In genomic region chr4:154877864-154878548, GRCm38 (mm10) we compare ENCODE assay signal across 8 mouse cellular contexts. TPM values are rescaled to one million over a fixed set of nuclear protein-coding genes. Genes with fewer than 3 reads are reported as not detected.
DNase-seq lines count a peak whose midpoint lies in the region; ATAC-seq and TF ChIP-seq lines count a peak whose summit lies in the region.

No protein-coding gene starts in this region.

- ATAC-seq in embryonic facial prominence, embryonic 14.5 days (ENCODE audit: low read depth), result peak; percentile 99
- ATAC-seq in limb, embryonic 14.5 days (ENCODE audit: low FRiP score, low read depth), result peak; percentile 98
- ATAC-seq in midbrain, postnatal 0 days (ENCODE audit: low FRiP score), result peak; percentile 95

- H3K9ac ChIP-seq in embryonic facial prominence, embryonic 14.5 days (ENCODE audit: low read depth, low read length), result peak overlapping the region; percentile 65
- H3K9ac ChIP-seq in heart, adult 2 months (ENCODE audit: low read depth, low read length), result peak overlapping the region; percentile 7
- peak overlapping the region; percentile 56 for H3K9ac ChIP-seq in limb, embryonic 14.5 days (ENCODE audit: low read depth, low read length, severe bottlenecking)
- H3K9ac ChIP-seq in midbrain, postnatal 0 days (replicated peaks; ENCODE audit: low read length, poor library complexity, severe bottlenecking), result peak overlapping the region; percentile 51; the same call in 1 of the 2 replicates

- peak; percentile 96 for DNase-seq in 3T3-L1 (ENCODE audit: low read depth, low spot score)
- peak; percentile 82 to 90 for DNase-seq in adrenal gland, postnatal 4 days (ENCODE audit: low spot score in 2 of 2)
- DNase-seq in embryonic facial prominence, embryonic 14.5 days (ENCODE audit: low spot score), result peak; percentile 98
- DNase-seq in heart, adult 2 months, result peak; percentile 90 to 93
- DNase-seq in kidney, adult 8-10 months, result peak; percentile 90 to 92
- peak; percentile 96 for DNase-seq in limb, embryonic 14.5 days (ENCODE audit: low spot score)
- peak; percentile 98 for DNase-seq in midbrain, postnatal 0 days (ENCODE audit: low spot score)
- DNase-seq in spleen, postnatal 14 days (ENCODE audit: low spot score in 2 of 2), result peak; percentile 86 to 94

- 11% methylated on average over 18 of the region's 18 CpGs for WGBS in embryonic facial prominence, embryonic 14.5 days
- 6% methylated on average over 18 of the region's 18 CpGs for WGBS in heart, adult 2 months
- WGBS in limb, embryonic 14.5 days, result 11% methylated on average over 18 of the region's 18 CpGs
- 12% methylated on average over 18 of the region's 18 CpGs for WGBS in midbrain, postnatal 0 days

- TF ChIP-seq POLR2A in heart, adult 2 months (IDR thresholded peaks at IDR 0.05; ENCODE audit: insufficient read depth, low read depth, low read length), result peak; percentile 86
- no peak for TF ChIP-seq POLR2A in limb, embryonic 14.5 days (IDR thresholded peaks at IDR 0.05; ENCODE audit: borderline replicate concordance, extremely low read depth, insufficient read depth, insufficient read length)

- H3K27me3 ChIP-seq in embryonic facial prominence, embryonic 14.5 days (replicated peaks; ENCODE audit: control insufficient read depth, insufficient read depth, low read length), result no peaks in the 10 kb centered on the region
- H3K27me3 ChIP-seq in heart, adult 2 months (ENCODE audit: control insufficient read depth, insufficient read depth, low read length), result no peaks in the 10 kb centered on the region
- no peaks in the 10 kb centered on the region for H3K27me3 ChIP-seq in limb, embryonic 14.5 days (ENCODE audit: control insufficient read depth, insufficient read depth, low read length)
- H3K27me3 ChIP-seq in midbrain, postnatal 0 days (ENCODE audit: insufficient read depth, low read length), result no peaks in the 10 kb centered on the region

- peak; percentile 75 for TF ChIP-seq CTCF in heart, adult 2 months (IDR thresholded peaks at IDR 0.05)
- peak; percentile 96 for TF ChIP-seq CTCF in midbrain, postnatal 0 days (IDR thresholded peaks at IDR 0.05)

- H3K4me1 ChIP-seq in embryonic facial prominence, embryonic 14.5 days (ENCODE audit: control insufficient read depth, insufficient read depth, low read length), result peaks cover 4% of the 10 kb centered on the region; the same call in 1 of the 2 replicates
- H3K4me1 ChIP-seq in heart, adult 2 months (ENCODE audit: control insufficient read depth, insufficient read depth, low read length), result peaks cover 7% of the 10 kb centered on the region
- H3K4me1 ChIP-seq in limb, embryonic 14.5 days (ENCODE audit: control insufficient read depth, insufficient read depth, low read length), result peaks cover 5% of the 10 kb centered on the region; the same call in 1 of the 2 replicates
- 0 out of 2 replicates have a peak, but pooled peaks cover 5% of the 10 kb centered on the region for H3K4me1 ChIP-seq in midbrain, postnatal 0 days (ENCODE audit: insufficient read depth, low read length)

- intact Hi-C loops in heart, adult 2 months (cut with DNase I), result loop anchor here (1.0 to 5.0 kb wide), 4 partner anchors 29 to 187 kb away; no protein-coding TSS in a partner anchor

- H3K27ac ChIP-seq in embryonic facial prominence, embryonic 14.5 days (replicated peaks; ENCODE audit: low read depth, low read length), result peak overlapping the region; percentile 84
- H3K27ac ChIP-seq in heart, adult 2 months, result peak overlapping the region; percentile 82
- peak overlapping the region; percentile 73 for H3K27ac ChIP-seq in limb, embryonic 14.5 days (replicated peaks; ENCODE audit: low read depth, low read length)
- peak overlapping the region; percentile 63; the same call in 1 of the 2 replicates for H3K27ac ChIP-seq in midbrain, postnatal 0 days (ENCODE audit: low read depth, low read length)

- H3K4me3 ChIP-seq in embryonic facial prominence, embryonic 14.5 days (ENCODE audit: low read depth, low read length), result peak overlapping the region; percentile 36
- peak overlapping the region; percentile 41 for H3K4me3 ChIP-seq in heart, adult 2 months
- peak overlapping the region; percentile 34 for H3K4me3 ChIP-seq in limb, embryonic 14.5 days (replicated peaks; ENCODE audit: low read length)
- H3K4me3 ChIP-seq in midbrain, postnatal 0 days (ENCODE audit: low read depth, low read length), result no peak overlapping the region

- H3K9me3 ChIP-seq in embryonic facial prominence, embryonic 14.5 days (ENCODE audit: control insufficient read depth, low read length), result no peaks in the 10 kb centered on the region
- H3K9me3 ChIP-seq in limb, embryonic 14.5 days (ENCODE audit: control insufficient read depth, low read length), result no peaks in the 10 kb centered on the region
- H3K9me3 ChIP-seq in midbrain, postnatal 0 days (ENCODE audit: low read length), result no peaks in the 10 kb centered on the region

- no peaks in the 10 kb centered on the region for H3K79me2 ChIP-seq in heart, adult 2 months (replicated peaks; ENCODE audit: control insufficient read depth, insufficient read depth, low read length)

- peak overlapping the region; percentile 61 for H3K4me2 ChIP-seq in embryonic facial prominence, embryonic 14.5 days (ENCODE audit: low read depth, low read length)
- peak overlapping the region; percentile 52 for H3K4me2 ChIP-seq in limb, embryonic 14.5 days (replicated peaks; ENCODE audit: low read depth, low read length, severe bottlenecking)
- peak overlapping the region; percentile 45 for H3K4me2 ChIP-seq in midbrain, postnatal 0 days (ENCODE audit: low read depth, low read length, poor library complexity, severe bottlenecking)

- peak; percentile 99 for TF ChIP-seq EP300 in heart, adult 2 months (IDR thresholded peaks at IDR 0.05; ENCODE audit: insufficient read depth, low read depth, low read length)

- no peaks in the 10 kb centered on the region for H3K36me3 ChIP-seq in embryonic facial prominence, embryonic 14.5 days (ENCODE audit: control insufficient read depth, insufficient read depth, low read length)
- no peaks in the 10 kb centered on the region; the same call in 1 of the 2 replicates for H3K36me3 ChIP-seq in heart, adult 2 months (ENCODE audit: control insufficient read depth, insufficient read depth, low read length)
- H3K36me3 ChIP-seq in limb, embryonic 14.5 days (ENCODE audit: control insufficient read depth, insufficient read depth, low read length), result no peaks in the 10 kb centered on the region
- H3K36me3 ChIP-seq in midbrain, postnatal 0 days (ENCODE audit: insufficient read depth, low read length), result no peaks in the 10 kb centered on the region

RNA-seq across cellular contexts. Expression of gene Mmel1, which starts 8.6 kb away (rescaled TPM):
- total RNA-seq in adrenal gland, postnatal 4 days (2021), result under 1 TPM; 0.65 to 0.76 TPM
- 0.32 and 0.45 TPM in 2 replicates for polyA plus RNA-seq in embryonic facial prominence, embryonic 14.5 days (2014; fragmentation: Nextera tagmentation; extraction: Ambion mirVana)
- not detected for total RNA-seq in heart, adult 2 months (2021)
- 0.16 TPM in 1 of 2 replicates, not detected in the other for polyA plus RNA-seq in heart, adult 2 months (2012; rRNA removed)
- polyA plus RNA-seq in limb, embryonic 14.5 days (2012; rRNA removed), result 0.11 and 0.15 TPM in 2 replicates
- 0.10 TPM in 1 of 2 replicates, not detected in the other for polyA plus RNA-seq in limb, embryonic 14.5 days (2014; fragmentation: Nextera tagmentation; extraction: Ambion mirVana)
- 0.76 and 0.82 TPM in 2 replicates for total RNA-seq in midbrain, postnatal 0 days (2014; rRNA removed)
- polyA plus RNA-seq in midbrain, postnatal 0 days (2015; fragmentation: Nextera tagmentation; extraction: Ambion mirVana), result 0.89 and 0.93 TPM in 2 replicates

RNA-seq across cellular contexts. Expression of gene Fam213b, which starts 20.9 kb away (rescaled TPM):
- 10 to 100 TPM; 35.7 to 41.1 TPM for total RNA-seq in adrenal gland, postnatal 4 days (2021)
- polyA plus RNA-seq in embryonic facial prominence, embryonic 14.5 days (2014; fragmentation: Nextera tagmentation; extraction: Ambion mirVana), result 50.3 and 52.1 TPM in 2 replicates
- total RNA-seq in heart, adult 2 months (2021), result 10 to 100 TPM; 77.1 to 95.9 TPM
- 77.3 and 110 TPM in 2 replicates for polyA plus RNA-seq in heart, adult 2 months (2012; rRNA removed)
- polyA plus RNA-seq in limb, embryonic 14.5 days (2012; rRNA removed), result 24.3 and 33.6 TPM in 2 replicates
- 48.0 and 51.8 TPM in 2 replicates for polyA plus RNA-seq in limb, embryonic 14.5 days (2014; fragmentation: Nextera tagmentation; extraction: Ambion mirVana)
- 34.9 and 36.6 TPM in 2 replicates for total RNA-seq in midbrain, postnatal 0 days (2014; rRNA removed)
- polyA plus RNA-seq in midbrain, postnatal 0 days (2015; fragmentation: Nextera tagmentation; extraction: Ambion mirVana), result 73.3 and 90.9 TPM in 2 replicates

RNA-seq across cellular contexts. Expression of gene Ttc34, which starts 40.7 kb away (rescaled TPM):
- total RNA-seq in adrenal gland, postnatal 4 days (2021), result under 1 TPM; 0.31 to 0.62 TPM
- 0.22 and 0.45 TPM in 2 replicates for polyA plus RNA-seq in embryonic facial prominence, embryonic 14.5 days (2014; fragmentation: Nextera tagmentation; extraction: Ambion mirVana)
- under 1 TPM; 0.09 to 0.10 TPM for total RNA-seq in heart, adult 2 months (2021)
- 0.12 and 0.31 TPM in 2 replicates for polyA plus RNA-seq in heart, adult 2 months (2012; rRNA removed)
- polyA plus RNA-seq in limb, embryonic 14.5 days (2012; rRNA removed), result 0.09 and 0.13 TPM in 2 replicates
- 0.06 and 0.10 TPM in 2 replicates for polyA plus RNA-seq in limb, embryonic 14.5 days (2014; fragmentation: Nextera tagmentation; extraction: Ambion mirVana)
- total RNA-seq in midbrain, postnatal 0 days (2014; rRNA removed), result 2.5 and 3.9 TPM in 2 replicates
- polyA plus RNA-seq in midbrain, postnatal 0 days (2015; fragmentation: Nextera tagmentation; extraction: Ambion mirVana), result 2.9 and 3.3 TPM in 2 replicates

RNA-seq across cellular contexts. Expression of gene Tnfrsf14, which starts 50.4 kb away (rescaled TPM):
- 10 to 100 TPM; 10.6 to 13.2 TPM for total RNA-seq in adrenal gland, postnatal 4 days (2021)
- 0.98 and 1.3 TPM in 2 replicates for polyA plus RNA-seq in embryonic facial prominence, embryonic 14.5 days (2014; fragmentation: Nextera tagmentation; extraction: Ambion mirVana)
- 1 to 10 TPM; 6.1 to 7.0 TPM for total RNA-seq in heart, adult 2 months (2021)
- polyA plus RNA-seq in heart, adult 2 months (2012; rRNA removed), result 16.1 and 18.8 TPM in 2 replicates
- 4.1 and 5.8 TPM in 2 replicates for polyA plus RNA-seq in limb, embryonic 14.5 days (2012; rRNA removed)
- 0.87 and 0.99 TPM in 2 replicates for polyA plus RNA-seq in limb, embryonic 14.5 days (2014; fragmentation: Nextera tagmentation; extraction: Ambion mirVana)
- total RNA-seq in midbrain, postnatal 0 days (2014; rRNA removed), result 1.1 and 2.3 TPM in 2 replicates
- not detected in 2 replicates for polyA plus RNA-seq in midbrain, postnatal 0 days (2015; fragmentation: Nextera tagmentation; extraction: Ambion mirVana)

Comparison
In these comparisons a context has a peak if more than half of its experiments do, and no peak if none do; other contexts are left out.
1. H3K9ac ChIP-seq: peak in every context shown above with its lines; median percentile 65 in embryonic facial prominence, embryonic 14.5 days; 56 in limb, embryonic 14.5 days; 51 in midbrain, postnatal 0 days; 7 in heart, adult 2 months.